Mouse (Mus musculus) lung, adult 2 months (tissue): ENCODE results near the gene Nol4l.

Experiments
- CTCF ChIP-seq: fragments of 200-500 bp; IDR thresholded peaks from 2 replicates; pipeline ENCODE4 v1.5.1; 2011; ENCODE audit warnings: mild to moderate bottlenecking, low read length, control low read depth; ENCODE audit not compliant: insufficient read depth
- POLR2A ChIP-seq: fragments of 200-500 bp; IDR thresholded peaks from 2 replicates; pipeline ENCODE4 v1.6.1; 2011; ENCODE audit warnings: low read depth, mild to moderate bottlenecking, control low read depth, low read length, borderline replicate concordance; ENCODE audit errors: extremely low read depth

- TF ChIP-seq CTCF: no peak
- no peak for TF ChIP-seq POLR2A
Measured at GRCm38 (mm10) chr2:153542936-153543668, 13.3 kb upstream of the Nol4l start.
